Mouse (Mus musculus): ENCODE data around the gene 1500015O10Rik.

The 1500015O10Rik gene

GRCm38 (mm10) chr1:43730491-43730924, at the start of gene 1500015O10Rik:
1500015O10Rik (plus strand) TSS chr1:43730602.
- DNase-seq (ENCODE audit: extremely low read depth, low read depth, low spot score): no peak

- no peak for DNase-seq (ENCODE audit: extremely low read depth, low read depth, low spot score)
These were observed 40.4 kb upstream of the 1500015O10Rik start for GRCm38 (mm10) chr1:43689983-43690382.

GRCm38 (mm10) chr1:43690507-43690906, 39.9 kb upstream of the 1500015O10Rik start:
- no peak for DNase-seq (ENCODE audit: extremely low read depth, low read depth, low spot score)

- no peak for DNase-seq (ENCODE audit: extremely low read depth, low read depth, low spot score)
These were observed 36.3 kb upstream of the 1500015O10Rik start for GRCm38 (mm10) chr1:43694076-43694475.

- peak; percentile 36 for DNase-seq (ENCODE audit: extremely low read depth, low read depth, low spot score)
These were observed 35.4 kb upstream of the 1500015O10Rik start for GRCm38 (mm10) chr1:43694851-43695545.

- peak; percentile 25 for DNase-seq (ENCODE audit: extremely low read depth, low read depth, low spot score)
These were observed 31.8 kb upstream of the 1500015O10Rik start for GRCm38 (mm10) chr1:43698577-43699000.

- no peak for DNase-seq (ENCODE audit: extremely low read depth, low read depth, low spot score)
These were observed 15.6 kb upstream of the 1500015O10Rik start for GRCm38 (mm10) chr1:43714841-43715240.

- DNase-seq (ENCODE audit: extremely low read depth, low read depth, low spot score): no peak
These were observed 12.4 kb upstream of the 1500015O10Rik start for GRCm38 (mm10) chr1:43717967-43718366.

GRCm38 (mm10) chr1:43718793-43719192, 11.6 kb upstream of the 1500015O10Rik start:
- DNase-seq (ENCODE audit: extremely low read depth, low read depth, low spot score): no peak

GRCm38 (mm10) chr1:43722459-43722858, 7.9 kb upstream of the 1500015O10Rik start:
- no peak for DNase-seq (ENCODE audit: extremely low read depth, low read depth, low spot score)

GRCm38 (mm10) chr1:43732100-43732499, 1.7 kb downstream of the 1500015O10Rik start:
- no peak for DNase-seq (ENCODE audit: extremely low read depth, low read depth, low spot score)

GRCm38 (mm10) chr1:43732657-43733056, 2.3 kb downstream of the 1500015O10Rik start:
- DNase-seq (ENCODE audit: extremely low read depth, low read depth, low spot score): no peak

GRCm38 (mm10) chr1:43737812-43738518, 7.6 kb downstream of the 1500015O10Rik start:
- DNase-seq (ENCODE audit: extremely low read depth, low read depth, low spot score): no peak

- DNase-seq (ENCODE audit: extremely low read depth, low read depth, low spot score): no peak
These were observed 8.1 kb downstream of the 1500015O10Rik start for GRCm38 (mm10) chr1:43738519-43738894.

- no peak for DNase-seq (ENCODE audit: extremely low read depth, low read depth, low spot score)
These were observed 24.3 kb downstream of the 1500015O10Rik start for GRCm38 (mm10) chr1:43754448-43755312.

GRCm38 (mm10) chr1:43760085-43760484, 29.7 kb downstream of the 1500015O10Rik start:
- no peak for DNase-seq (ENCODE audit: extremely low read depth, low read depth, low spot score)

- DNase-seq (ENCODE audit: extremely low read depth, low read depth, low spot score): no peak
These were observed 34.1 kb downstream of the 1500015O10Rik start for GRCm38 (mm10) chr1:43764481-43764880.

- DNase-seq (ENCODE audit: extremely low read depth, low read depth, low spot score): no peak
These were observed 35.9 kb downstream of the 1500015O10Rik start for GRCm38 (mm10) chr1:43766328-43766727.

- no peak for DNase-seq (ENCODE audit: extremely low read depth, low read depth, low spot score)
These were observed 38.1 kb downstream of the 1500015O10Rik start for GRCm38 (mm10) chr1:43768385-43768990.

- no peak for DNase-seq (ENCODE audit: extremely low read depth, low read depth, low spot score)
These were observed 38.9 kb downstream of the 1500015O10Rik start for GRCm38 (mm10) chr1:43769348-43769747.

- no peak for DNase-seq (ENCODE audit: extremely low read depth, low read depth, low spot score)
These were observed 39.6 kb downstream of the 1500015O10Rik start for GRCm38 (mm10) chr1:43770032-43770431.
